Mouse (Mus musculus): ENCODE data around the gene Cebpb. TPM values are rescaled to one million over a fixed set of nuclear protein-coding genes. Genes with fewer than 3 reads are reported as not detected.

The Cebpb gene
- polyA plus RNA-seq, 1 experiment from 2014 or later: 4.2 TPM

DNA sequence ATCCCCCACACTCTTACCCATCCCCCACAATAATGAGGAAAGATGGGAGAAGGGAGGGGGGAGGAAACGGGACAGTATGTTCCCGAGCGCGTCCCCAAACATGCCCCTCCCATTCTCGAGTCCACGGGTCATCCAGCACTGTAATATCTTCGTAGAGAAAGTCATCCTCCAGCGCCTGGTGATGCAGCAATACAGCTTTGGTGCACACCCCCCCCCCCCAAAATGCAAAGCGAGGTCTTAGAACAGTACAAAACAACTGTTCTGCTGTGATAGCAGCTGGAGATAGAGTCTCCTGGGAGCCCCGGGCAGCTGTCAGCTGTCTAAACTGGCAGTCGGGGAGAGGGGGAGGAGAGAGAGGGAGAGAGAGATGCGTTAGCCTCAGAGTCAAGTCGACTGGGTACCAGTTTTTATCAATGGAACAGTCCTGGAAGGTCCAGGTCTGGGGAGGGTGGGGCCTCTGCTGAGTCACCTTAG lies 16.5 kb upstream of the Cebpb start:
- Histone ChIP-seq H3K27me3 (ENCODE audit: insufficient read depth, poor library complexity, severe bottlenecking) (peaks cover 7% of the 10 kb centered on the region; the same call in 1 of the 2 replicates), H3K36me3 (no peaks in the 10 kb centered on the region), H3K27ac (no peak overlapping the region; the same call in 1 of the 2 replicates), H3K4me1 (peaks cover 23% of the 10 kb centered on the region), H3K4me3 (peak overlapping the region; percentile 37), H3K9me3 (no peaks in the 10 kb centered on the region)
- 25% methylated on average over 13 of the region's 13 CpGs for WGBS
- peak; percentile 88 for DNase-seq (ENCODE audit: low spot score)

DNA sequence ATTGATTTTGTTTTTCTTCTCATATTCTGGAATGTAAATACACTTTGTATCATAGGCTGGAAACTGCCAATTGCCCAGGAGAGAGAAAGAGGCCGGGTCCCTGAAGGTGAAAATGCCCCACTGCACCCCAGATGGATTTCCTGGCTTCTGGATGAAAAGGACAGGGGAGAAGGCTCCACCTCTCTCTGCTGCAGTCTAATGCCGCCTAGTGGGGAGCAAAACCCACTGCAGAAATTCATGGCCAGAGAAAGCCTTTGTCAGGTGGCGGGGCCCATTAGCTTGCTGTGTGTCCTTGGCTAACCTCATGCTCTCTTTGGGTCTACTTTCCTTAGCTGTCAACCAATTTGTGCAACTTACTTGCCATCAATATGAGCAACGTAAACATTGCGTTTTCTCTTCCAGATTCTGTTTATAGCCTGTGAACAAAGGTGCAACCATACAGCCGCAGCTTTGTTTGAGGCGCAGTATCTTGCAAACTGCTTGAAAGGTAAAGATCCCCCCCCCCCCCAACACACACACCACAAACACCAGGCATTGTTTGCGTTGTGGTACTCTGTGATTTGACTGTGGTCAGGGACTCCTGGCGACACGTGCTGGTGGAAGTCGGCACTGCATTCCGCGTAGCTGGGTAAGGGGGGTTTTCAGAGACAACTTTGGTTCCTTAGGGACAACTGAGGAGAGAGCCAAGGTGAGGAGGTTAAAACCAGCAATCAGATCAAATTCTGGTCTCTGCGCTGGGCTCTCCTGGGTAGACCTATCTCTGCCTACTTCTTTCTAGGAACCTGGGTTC lies 13.4 kb upstream of the Cebpb start:
- H3K4me3 ChIP-seq: no peak overlapping the region
- no peaks in the 10 kb centered on the region for H3K9me3 ChIP-seq
- H3K27ac ChIP-seq: no peak overlapping the region
- H3K4me1 ChIP-seq: peaks cover 28% of the 10 kb centered on the region
- H3K36me3 ChIP-seq: no peaks in the 10 kb centered on the region
- 35% methylated on average over 14 of the region's 14 CpGs for WGBS
- DNase-seq (ENCODE audit: low spot score): no peak
- H3K27me3 ChIP-seq (ENCODE audit: insufficient read depth, poor library complexity, severe bottlenecking): peaks cover 7% of the 10 kb centered on the region; the same call in 1 of the 2 replicates

DNA sequence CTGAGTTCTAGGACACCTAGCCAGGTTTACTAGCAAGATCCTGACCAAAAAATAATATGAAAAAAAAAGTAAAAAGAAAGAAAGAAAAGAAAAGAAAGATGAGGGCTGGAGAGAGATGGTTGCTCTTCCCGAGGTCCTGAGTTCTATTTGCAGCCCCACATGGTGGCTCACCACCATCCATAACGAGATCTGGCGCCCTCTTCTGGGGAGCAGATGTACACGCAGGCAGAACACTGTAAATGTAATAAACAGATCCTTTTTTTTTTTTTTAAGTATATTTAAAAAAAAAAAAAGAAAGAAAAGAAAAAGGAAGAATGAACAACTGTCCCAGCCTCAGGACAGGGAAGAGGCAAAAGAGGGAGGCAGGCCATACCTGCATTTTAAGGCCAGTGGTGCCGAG lies 10.1 kb upstream of the Cebpb start:
- H3K4me3 ChIP-seq: no peak overlapping the region
- peaks cover 7% of the 10 kb centered on the region; the same call in 1 of the 2 replicates for H3K27me3 ChIP-seq (ENCODE audit: insufficient read depth, poor library complexity, severe bottlenecking)
- H3K9me3 ChIP-seq: no peaks in the 10 kb centered on the region
- H3K27ac ChIP-seq: no peak overlapping the region
- H3K4me1 ChIP-seq: peaks cover 11% of the 10 kb centered on the region; the same call in 1 of the 2 replicates
- WGBS: 49% methylated on average over 5 of the region's 5 CpGs
- DNase-seq (ENCODE audit: low spot score): no peak
- no peaks in the 10 kb centered on the region for H3K36me3 ChIP-seq

DNA sequence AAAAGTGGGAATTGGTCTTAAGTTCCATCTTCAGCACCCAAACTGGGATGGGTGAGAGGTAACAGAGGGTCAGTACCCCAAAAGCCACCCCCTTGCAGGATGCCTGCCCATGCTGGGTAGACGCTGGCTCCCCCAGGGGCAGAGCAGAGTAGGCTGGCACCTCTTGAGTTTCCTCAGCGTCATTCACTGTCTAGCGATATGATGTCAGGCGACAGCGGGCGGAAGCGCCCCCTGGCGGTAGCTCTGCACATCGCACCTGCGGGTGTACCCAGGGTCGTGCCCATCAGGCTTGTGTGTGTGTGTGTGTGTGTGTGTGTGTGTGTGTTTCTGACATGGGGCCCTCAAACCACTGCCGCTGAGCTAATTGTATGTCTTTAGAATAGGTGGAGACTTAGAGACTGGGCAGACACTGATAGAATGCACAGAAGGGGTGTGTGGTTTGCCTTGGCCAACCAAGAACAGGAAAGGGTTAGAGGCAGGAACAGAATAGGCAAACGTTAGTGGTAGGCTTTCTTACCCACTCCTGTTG lies 8.7 kb upstream of the Cebpb start:
- WGBS: 4% methylated on average over 13 of the region's 13 CpGs
- H3K4me3 ChIP-seq: no peak overlapping the region
- no peaks in the 10 kb centered on the region for H3K36me3 ChIP-seq
- DNase-seq (ENCODE audit: low spot score): peak; percentile 92
- peaks cover 7% of the 10 kb centered on the region; the same call in 1 of the 2 replicates for H3K27me3 ChIP-seq (ENCODE audit: insufficient read depth, poor library complexity, severe bottlenecking)
- no peaks in the 10 kb centered on the region for H3K9me3 ChIP-seq
- peaks cover 11% of the 10 kb centered on the region; the same call in 1 of the 2 replicates for H3K4me1 ChIP-seq
- H3K27ac ChIP-seq: no peak overlapping the region

DNA sequence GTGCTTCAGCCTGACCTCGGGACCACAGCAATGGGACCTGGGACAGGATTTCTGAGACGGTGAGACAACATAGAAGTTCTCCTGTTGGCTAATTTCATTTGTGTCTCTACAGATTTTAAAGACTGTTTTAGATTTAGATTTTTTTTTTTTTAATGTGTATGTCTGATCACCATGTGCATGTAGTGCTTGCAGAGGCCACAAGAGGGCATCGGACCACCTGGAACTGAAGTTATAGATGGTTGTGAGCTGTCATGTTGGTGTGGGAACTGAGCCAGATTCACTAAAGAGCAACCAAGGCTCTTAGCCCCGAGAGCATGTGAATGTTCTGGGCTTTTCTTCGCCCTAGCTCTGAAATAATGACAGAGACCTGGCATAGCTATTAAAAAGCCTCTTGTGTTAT lies 8.1 kb upstream of the Cebpb start:
- Histone ChIP-seq H3K9me3 (no peaks in the 10 kb centered on the region), H3K27ac (no peak overlapping the region), H3K4me3 (no peak overlapping the region), H3K27me3 (ENCODE audit: insufficient read depth, poor library complexity, severe bottlenecking) (peaks cover 9% of the 10 kb centered on the region; the same call in 1 of the 2 replicates), H3K4me1 (peaks cover 9% of the 10 kb centered on the region; the same call in 1 of the 2 replicates), H3K36me3 (no peaks in the 10 kb centered on the region)
- 44% methylated on average over 5 of the region's 5 CpGs for WGBS
- DNase-seq (ENCODE audit: low spot score): no peak

DNA sequence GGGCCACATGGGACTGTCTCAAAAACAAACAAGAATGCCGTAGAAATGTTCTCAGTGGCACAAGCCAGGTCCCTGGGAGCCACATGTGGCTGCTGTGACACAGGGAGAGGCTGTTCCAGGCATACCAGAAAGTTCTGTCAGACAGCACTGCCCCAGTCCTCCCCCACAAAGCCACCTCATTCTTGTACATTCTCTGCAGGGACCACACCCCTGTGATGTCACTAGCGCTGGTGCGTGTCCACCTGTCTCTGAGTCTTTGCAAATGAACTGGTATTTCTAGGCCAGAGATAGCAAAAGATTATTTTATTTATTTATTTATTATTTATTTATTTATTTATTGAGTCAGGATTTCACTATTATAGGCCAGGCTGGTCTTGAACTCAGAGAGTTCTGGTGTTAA lies 5.0 kb upstream of the Cebpb start:
- Histone ChIP-seq H3K27me3 (ENCODE audit: insufficient read depth, poor library complexity, severe bottlenecking) (peaks cover 25% of the 10 kb centered on the region), H3K9me3 (no peaks in the 10 kb centered on the region), H3K27ac (no peak overlapping the region), H3K36me3 (no peaks in the 10 kb centered on the region), H3K4me3 (no peak overlapping the region), H3K4me1 (peaks cover 26% of the 10 kb centered on the region)
- 81% methylated on average over 3 of the region's 3 CpGs for WGBS
- DNase-seq (ENCODE audit: low spot score): no peak

DNA sequence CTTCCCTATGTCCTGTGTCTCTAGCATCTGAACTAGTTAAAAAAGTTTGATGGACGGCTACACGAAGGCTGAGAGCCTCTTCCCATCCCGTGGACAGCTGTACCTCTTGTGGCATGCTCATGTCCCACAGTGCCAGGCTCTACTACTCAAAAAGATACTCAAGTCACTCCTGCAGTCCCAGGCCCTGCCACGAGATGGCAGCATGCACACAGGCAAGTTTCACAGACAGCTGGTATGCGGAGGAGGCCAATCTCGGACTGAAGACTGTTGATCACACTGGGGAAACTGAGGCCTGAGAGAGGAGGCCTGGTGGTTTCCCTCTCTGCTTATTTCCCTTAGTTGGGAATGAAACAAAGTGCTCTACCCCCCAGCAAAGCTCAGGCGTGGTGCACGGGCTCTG lies 3.6 kb upstream of the Cebpb start:
- no peak overlapping the region for H3K4me3 ChIP-seq
- peak; percentile 95 for DNase-seq (ENCODE audit: low spot score)
- H3K9me3 ChIP-seq: no peaks in the 10 kb centered on the region
- no peaks in the 10 kb centered on the region for H3K36me3 ChIP-seq
- H3K27ac ChIP-seq: no peak overlapping the region
- peaks cover 32% of the 10 kb centered on the region for H3K27me3 ChIP-seq (ENCODE audit: insufficient read depth, poor library complexity, severe bottlenecking)
- peaks cover 31% of the 10 kb centered on the region for H3K4me1 ChIP-seq
- WGBS: 6% methylated on average over 8 of the region's 8 CpGs

DNA sequence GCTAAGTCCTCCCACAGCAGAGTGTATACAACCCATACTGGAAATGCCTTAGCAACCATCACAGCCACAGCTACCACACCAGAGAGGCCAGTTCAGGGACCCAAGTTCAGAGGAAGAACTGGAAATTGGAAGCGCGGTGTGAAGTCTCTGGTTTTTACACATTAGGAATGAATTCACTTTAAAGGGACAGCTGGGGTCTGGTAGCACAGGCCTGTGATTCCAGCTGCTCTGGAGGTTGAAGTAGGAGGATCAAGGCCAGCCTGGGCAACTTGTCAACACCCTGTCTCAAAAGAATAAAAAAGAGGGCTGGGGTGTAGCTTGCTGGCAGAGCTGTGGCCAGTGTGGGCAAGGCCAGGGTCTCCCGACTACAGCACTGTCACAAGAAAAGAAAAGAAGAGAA lies 2.9 kb upstream of the Cebpb start:
- H3K9me3 ChIP-seq: no peaks in the 10 kb centered on the region
- H3K27ac ChIP-seq: no peak overlapping the region
- DNase-seq (ENCODE audit: low spot score): no peak
- H3K36me3 ChIP-seq: no peaks in the 10 kb centered on the region
- peaks cover 37% of the 10 kb centered on the region for H3K27me3 ChIP-seq (ENCODE audit: insufficient read depth, poor library complexity, severe bottlenecking)
- WGBS: 81% methylated on average over 3 of the region's 3 CpGs
- H3K4me1 ChIP-seq: peaks cover 37% of the 10 kb centered on the region
- H3K4me3 ChIP-seq: no peak overlapping the region

DNA sequence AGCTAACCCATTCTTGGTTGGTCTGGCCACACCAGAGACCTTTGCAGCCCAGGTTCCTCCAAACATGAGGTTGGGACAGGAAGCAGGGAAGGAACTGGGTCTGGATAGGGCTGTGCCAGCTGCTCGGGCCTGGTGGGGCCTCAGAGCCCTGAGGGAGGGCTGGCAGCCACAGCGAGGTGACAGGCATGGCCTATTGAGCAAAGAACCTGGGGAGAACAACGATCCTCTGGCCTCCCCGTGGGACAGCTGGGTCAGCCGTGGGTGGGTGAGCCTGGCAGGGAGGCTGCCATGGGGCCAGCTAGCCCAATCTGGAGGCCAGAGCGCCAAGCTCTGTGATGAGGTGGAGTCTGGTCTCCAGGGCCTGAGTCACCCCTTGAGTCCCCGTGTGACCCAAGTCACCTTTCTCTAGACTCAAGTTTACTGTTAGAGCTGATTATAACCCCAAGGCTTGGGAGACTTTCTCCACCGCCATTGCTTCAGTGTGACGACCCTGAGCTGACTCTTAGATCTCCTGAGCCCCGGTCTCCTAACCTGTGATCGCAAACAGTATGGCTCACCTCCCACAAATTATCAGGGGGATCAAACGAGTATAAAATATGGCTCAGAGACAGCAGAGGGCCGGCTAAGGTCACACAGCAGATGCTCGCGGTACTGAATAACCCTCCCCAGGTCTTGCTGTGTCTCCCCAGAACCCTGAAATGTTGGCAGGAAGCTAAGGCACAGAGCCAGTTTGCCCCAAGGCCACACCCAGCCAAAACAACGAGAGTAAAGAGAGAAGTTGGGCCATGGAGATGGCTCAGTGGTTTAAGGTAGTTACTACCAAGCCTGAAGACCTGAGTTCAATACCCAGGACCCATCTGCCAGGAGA lies 2.1 kb upstream of the Cebpb start:
- Histone ChIP-seq H3K36me3 (no peaks in the 10 kb centered on the region), H3K4me3 (no peak overlapping the region), H3K27ac (no peak overlapping the region), H3K4me1 (peaks cover 45% of the 10 kb centered on the region), H3K27me3 (ENCODE audit: insufficient read depth, poor library complexity, severe bottlenecking) (peaks cover 44% of the 10 kb centered on the region), H3K9me3 (no peaks in the 10 kb centered on the region)
- DNase-seq (ENCODE audit: low spot score): no peak
- WGBS: 84% methylated on average over 16 of the region's 16 CpGs

DNA sequence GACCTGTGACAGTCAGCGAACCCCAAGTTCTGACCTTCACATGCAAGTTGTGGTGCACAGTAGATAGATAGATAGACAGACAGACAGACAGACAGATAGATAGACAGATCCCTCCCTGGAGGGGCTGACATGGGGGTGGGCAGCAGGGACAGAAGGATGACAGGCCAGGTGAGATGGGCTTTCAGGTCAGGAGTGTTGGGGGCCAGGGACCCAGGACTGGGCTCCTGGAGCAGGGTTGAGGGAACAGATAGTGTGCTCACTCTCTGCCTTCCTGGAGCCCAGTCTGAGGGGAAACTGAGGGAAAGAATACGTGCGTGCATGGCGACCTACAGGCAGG lies 1.5 kb upstream of the Cebpb start:
- Histone ChIP-seq H3K9me3 (no peaks in the 10 kb centered on the region), H3K4me1 (peaks cover 51% of the 10 kb centered on the region), H3K27me3 (ENCODE audit: insufficient read depth, poor library complexity, severe bottlenecking) (peaks cover 50% of the 10 kb centered on the region), H3K27ac (no peak overlapping the region), H3K4me3 (no peak overlapping the region), H3K36me3 (no peaks in the 10 kb centered on the region; the same call in 1 of the 2 replicates)
- 80% methylated on average over 4 of the region's 4 CpGs for WGBS
- no peak for DNase-seq (ENCODE audit: low spot score)

DNA sequence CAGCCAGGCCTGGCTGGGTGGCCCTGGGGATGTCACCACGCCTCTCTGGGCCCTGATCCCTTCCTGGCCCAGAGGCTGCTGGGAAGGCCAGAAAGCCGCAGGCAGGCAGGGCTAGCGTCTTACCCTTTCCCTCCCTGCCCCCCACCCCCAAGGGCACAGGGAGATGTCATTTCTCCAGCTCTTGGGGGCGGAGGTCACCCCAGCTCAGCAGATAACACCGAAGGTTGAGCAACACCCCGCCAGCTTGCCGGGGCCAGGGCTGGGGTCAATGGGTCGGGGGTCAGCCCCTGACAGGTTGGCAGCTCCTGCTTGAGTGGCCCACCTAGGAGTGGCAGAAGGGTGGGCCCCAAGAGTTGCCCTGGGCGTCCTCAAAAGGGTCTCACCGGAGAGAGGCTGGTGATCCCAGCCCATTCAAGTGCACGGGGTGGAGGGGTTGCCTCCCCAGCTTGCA lies 1.0 kb upstream of the Cebpb start:
- Histone ChIP-seq H3K27me3 (ENCODE audit: insufficient read depth, poor library complexity, severe bottlenecking) (peaks cover 55% of the 10 kb centered on the region), H3K9me3 (no peaks in the 10 kb centered on the region), H3K36me3 (no peaks in the 10 kb centered on the region; the same call in 1 of the 2 replicates), H3K27ac (no peak overlapping the region), H3K4me1 (peaks cover 52% of the 10 kb centered on the region), H3K4me3 (no peak overlapping the region)
- DNase-seq (ENCODE audit: low spot score): no peak
- WGBS: 42% methylated on average over 11 of the region's 11 CpGs

DNA sequence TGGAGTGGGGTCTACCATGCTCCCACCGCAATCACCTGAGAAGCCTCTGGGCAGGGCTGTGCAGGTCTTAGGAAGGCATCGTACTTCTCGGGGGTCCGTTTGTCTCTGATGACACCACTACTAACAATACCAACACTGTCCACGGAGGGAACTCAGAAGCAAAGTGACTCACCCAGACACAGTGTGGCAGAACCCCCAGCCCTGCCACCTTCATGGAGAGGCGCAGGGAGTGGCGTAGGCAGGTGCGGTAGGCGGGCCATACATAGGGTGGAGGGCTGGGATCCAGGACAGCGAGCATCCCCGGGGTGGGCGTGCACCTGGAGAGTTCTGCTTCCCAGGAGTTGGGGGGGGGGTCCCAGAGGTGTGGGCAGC lies 603 bp upstream of the Cebpb start:
- H3K27ac ChIP-seq: peak overlapping the region; percentile 94
- no peaks in the 10 kb centered on the region for H3K9me3 ChIP-seq
- H3K36me3 ChIP-seq: no peaks in the 10 kb centered on the region; the same call in 1 of the 2 replicates
- H3K4me3 ChIP-seq: peak overlapping the region; percentile 84
- no peak for DNase-seq (ENCODE audit: low spot score)
- WGBS: 15% methylated on average over 12 of the region's 12 CpGs
- H3K4me1 ChIP-seq: peaks cover 56% of the 10 kb centered on the region
- H3K27me3 ChIP-seq (ENCODE audit: insufficient read depth, poor library complexity, severe bottlenecking): peaks cover 59% of the 10 kb centered on the region
